Mouse (Mus musculus) lung, postnatal 4 days (tissue): ENCODE data around the gene Mcur1.

Experiments
- DNase-seq, 2 experiments: peaks; one replicate each; pipeline ENCODE4 v3.0.0; 2021

Gene Mcur1

DNA sequence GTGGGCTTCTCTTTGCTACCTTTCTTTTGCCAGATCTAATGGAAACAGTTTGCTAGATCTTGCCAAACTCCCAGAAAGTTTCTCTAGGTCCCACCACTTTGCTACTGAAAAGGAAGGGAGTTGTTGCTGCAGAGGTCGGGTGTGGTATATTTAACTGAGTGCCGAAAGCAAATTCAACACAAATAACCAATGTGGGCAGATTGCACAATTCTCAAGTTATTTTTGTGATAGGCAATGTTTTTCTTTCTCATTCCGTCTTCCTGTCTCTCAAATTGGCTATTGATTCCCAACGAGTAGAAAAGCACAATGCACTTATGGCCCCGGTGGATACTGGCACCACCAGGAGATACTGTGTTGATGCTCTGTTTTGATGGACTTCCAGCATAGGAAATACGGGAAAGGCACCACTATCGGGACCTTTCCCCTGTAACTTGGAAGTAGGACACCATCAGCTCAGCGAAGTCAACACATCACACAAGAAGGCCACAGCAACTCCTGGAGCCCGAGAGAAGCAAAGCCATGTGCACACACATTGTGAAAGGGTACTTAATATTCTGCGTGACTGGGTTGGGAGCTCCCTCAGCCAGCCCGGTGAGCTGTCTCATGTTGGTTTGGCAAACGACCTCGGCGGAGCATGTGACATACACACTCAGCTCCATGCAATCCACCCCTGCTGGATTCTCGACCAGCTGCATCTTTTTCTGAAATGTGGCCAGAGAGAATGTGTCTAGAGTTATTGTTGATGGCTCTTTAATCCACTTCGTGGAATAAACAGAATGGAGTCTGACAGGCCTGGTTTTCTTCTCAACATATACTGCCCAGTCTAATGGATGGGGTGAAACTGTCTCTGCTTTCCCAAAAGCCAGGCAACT lies 35.3 kb downstream of the Mcur1 start:
- peak; percentile 70 to 84 for DNase-seq

DNA sequence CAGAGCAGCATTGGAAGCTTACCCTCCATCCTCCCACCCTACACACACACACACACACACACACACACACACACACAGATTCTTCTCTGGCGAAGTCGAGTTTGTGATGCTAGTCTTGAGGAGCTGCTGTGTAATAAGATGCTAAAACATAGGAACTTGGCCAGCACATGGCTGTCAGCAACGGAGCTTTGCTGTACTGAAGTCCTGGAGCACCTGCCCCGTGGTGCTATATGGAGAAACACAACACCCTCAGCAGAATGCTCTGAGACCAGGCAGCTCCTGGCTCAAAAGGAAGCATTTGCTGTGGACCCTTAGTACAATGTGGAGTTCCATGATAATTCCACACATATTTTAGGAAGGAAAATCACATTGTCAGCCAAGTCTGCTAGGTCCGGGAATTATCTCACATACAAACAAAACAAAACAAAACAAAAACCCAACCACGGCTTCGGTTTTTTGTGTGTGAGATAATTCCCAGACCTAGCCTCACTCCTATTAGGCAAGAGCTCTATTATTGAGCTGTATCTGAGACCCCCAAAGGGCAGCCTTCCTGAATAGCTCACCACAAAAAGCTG lies 36.0 kb downstream of the Mcur1 start:
- DNase-seq = no peak

- DNase-seq = no peak
Observed at GRCm38 (mm10) chr13:43521940-43522339, 38.1 kb downstream of the Mcur1 start.

GRCm38 (mm10) chr13:43519251-43519650 lies 40.7 kb downstream of the Mcur1 start:
- DNase-seq = no peak

DNA sequence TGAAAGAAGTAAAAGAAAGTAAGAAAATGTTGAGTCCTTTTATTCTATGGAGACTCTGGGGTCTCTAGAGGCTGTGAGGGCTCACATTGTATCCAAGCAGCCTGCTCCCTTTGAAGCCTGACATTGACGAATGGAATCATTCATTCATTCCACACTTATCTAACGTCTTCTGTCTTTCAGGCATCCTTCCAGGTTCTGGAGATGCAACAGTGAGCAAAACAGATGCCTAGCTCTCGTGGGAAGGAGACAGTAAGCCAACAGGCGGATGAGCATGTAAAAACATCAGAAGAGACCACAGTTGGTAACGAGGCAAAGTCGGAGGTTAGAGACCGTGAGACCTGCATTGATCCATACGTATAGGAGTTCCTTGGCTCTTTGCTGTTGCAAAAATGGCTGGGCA lies 42.6 kb downstream of the Mcur1 start:
- DNase-seq = no peak

DNA sequence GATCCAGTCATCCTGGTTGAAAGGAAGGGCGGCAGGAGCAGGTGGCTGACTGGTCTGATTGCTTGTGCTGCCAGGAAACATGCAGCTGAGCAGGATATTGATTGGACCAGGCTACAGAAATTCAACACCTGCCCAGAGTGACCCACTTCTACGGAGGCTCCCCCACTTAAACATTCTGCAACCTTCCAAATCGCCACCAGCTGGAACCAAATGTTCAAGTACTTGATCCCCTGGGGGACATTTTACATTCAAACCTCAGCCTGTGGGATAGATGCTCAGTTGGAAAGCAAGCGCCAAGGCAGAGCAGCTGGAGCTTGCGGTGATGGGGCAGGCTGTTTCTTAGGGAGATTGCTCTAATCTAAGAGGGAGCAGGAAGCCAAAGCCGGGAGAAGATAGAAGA lies 43.1 kb downstream of the Mcur1 start:
- DNase-seq = no peak

GRCm38 (mm10) chr13:43516119-43516518 lies 43.9 kb downstream of the Mcur1 start:
- no peak for DNase-seq

- no peak for DNase-seq
Observed at GRCm38 (mm10) chr13:43514950-43515358, 45.0 kb downstream of the Mcur1 start.

DNA sequence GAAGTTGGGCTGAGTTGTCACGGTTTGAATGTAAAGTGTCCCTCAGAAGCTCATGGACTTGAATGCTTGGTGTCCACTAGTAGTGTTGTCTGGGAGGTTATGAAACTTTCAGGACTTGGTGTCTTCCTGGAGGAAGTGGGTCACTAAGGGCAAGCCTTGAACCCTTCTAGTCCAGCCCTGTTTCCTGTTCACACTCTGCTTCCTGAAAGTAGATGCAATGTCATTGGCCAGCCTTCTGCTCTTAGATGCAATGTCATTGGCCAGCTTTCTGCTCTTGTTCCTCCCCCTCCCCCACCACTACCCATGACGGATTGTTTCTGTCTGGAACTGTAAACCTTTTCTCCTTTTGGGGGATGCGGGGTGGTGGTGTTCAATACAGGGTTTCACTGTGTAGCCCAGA lies 47.3 kb downstream of the Mcur1 start:
- DNase-seq = no peak

- DNase-seq = no peak
Observed at GRCm38 (mm10) chr13:43505798-43506197, 54.2 kb downstream of the Mcur1 start.

DNA sequence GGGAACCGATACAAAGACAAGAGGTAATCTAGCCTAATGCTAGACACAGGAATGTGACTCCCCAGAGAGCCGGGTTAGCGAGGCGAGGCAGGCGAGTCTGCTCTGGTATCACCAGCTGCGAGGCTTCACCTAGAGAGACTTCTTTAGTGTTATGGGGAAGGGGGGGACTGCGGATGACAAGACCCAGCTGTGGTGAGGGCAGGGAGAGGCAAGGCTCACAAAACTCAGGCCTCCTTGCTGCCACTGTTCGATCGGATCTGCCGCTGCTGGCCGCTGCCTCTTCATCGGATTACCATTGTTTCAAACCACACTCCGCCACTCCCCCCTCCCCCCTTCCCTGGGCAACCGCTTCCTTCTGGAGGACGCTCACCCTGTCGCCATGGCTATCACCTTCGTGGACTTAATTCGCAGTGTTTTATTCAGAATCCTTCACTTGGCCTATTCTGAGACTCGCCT lies 56.6 kb downstream of the Mcur1 start:
- DNase-seq = peak; percentile 77 to 89

GRCm38 (mm10) chr13:43501601-43502000 lies 58.4 kb downstream of the Mcur1 start:
- DNase-seq = no peak

- DNase-seq = no peak
Observed at GRCm38 (mm10) chr13:43500483-43500850, 59.5 kb downstream of the Mcur1 start.

DNA sequence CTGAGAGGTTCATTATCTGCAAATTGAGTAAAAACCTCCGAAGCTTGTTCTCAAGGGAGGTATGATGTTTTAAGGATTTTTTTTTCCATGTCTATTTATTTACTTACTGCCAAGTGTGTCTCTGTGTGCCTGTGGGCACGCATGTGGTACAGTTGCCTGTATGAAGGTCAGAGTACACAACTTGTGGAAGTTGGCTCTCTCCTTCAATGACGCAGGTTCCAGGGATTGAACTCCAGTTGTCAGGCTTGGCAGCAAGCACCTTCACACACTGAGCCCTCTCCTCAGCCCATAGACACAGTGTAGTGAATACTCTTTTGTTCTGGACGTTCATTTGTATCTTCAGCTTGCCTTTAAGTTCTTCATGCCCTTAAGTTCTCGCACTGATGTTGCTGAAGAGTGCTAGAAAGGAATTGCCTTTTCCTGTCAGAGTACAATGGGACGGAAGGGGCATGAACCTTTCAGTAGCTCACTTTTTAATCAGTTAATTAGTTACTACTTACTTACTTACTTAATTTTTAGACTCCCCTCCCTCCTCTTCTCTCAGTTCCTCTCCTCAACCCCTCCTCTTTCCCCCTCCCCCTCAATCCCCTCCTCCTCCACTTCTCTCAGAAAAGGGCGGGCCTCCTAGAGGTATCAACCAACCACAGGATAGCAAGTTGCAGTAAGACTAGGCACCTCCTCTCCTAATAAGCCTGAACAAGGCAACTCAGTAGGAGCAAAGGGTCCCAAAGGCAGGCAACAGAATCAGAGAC lies 60.1 kb downstream of the Mcur1 start:
- DNase-seq = no peak

- DNase-seq = peak in 1 of 2 experiments; percentile 33
Observed at GRCm38 (mm10) chr13:43498849-43499248, 61.1 kb downstream of the Mcur1 start.

DNA sequence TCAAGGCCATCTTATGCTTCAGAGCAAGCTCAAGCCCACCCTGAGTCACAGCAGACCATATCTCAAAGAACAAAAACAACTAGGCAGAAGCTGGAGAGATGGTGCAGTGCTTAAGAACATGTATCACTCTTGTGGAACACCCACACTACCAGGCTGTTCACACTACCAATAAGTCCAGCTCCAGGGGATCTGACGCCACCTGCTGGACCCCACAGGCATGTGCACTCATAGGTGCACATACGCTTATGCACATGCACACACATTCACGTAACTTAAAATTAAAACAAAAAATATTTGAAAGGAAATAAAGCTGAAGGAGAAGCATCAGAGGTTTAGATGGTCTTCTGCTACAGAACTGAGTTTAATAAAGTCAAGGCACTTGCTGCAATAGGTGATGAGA lies 62.2 kb downstream of the Mcur1 start:
- no peak for DNase-seq

GRCm38 (mm10) chr13:43496660-43497059 lies 63.3 kb downstream of the Mcur1 start:
- no peak for DNase-seq

- no peak for DNase-seq
Observed at GRCm38 (mm10) chr13:43495645-43496044, 64.3 kb downstream of the Mcur1 start.

- no peak for DNase-seq
Observed at GRCm38 (mm10) chr13:43493725-43494124, 66.3 kb downstream of the Mcur1 start.

DNA sequence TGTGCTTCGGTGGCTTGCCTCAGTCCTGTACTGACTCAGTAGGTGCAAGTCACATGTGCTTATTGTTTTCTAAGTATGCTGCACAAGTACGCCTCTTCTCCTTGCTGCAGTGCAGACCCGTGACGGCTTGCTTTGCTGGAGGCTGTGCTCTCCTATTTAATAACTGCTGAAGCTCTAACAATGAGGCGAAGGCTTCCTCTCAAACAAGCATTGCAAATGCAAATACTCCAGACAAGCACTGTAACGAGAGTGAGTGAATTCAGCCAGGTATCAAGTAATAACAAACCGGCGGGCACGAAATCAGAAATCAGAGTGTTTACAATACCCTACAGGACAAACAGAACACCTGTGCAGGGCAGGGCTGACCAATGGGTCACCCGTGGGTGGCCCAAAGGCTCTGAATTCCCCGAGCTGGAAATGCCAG lies 66.9 kb downstream of the Mcur1 start:
- DNase-seq = peak; percentile 38 to 66
